Mouse (Mus musculus): ENCODE results near the gene Akap2.

DNA sequence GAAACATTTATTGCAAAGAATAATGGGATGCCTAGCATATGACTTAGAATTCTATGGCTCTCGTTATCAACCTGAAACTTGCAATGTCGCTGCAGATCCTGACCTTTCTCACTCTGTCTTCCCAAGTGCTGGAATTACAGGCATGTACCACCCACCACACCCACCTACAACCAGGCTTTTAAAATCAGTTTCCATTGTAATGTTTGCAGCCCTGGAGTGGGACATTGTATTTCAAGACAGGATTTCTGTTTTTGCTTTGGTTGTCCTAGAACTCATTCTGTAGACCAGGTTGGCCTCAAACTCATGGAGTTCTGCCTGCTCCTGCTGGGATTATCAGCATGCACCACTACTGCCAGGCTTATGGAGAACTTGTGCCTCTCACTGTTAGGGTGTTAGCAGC, 225.4 kb downstream of the Akap2 start:
- TF ChIP-seq CTCF (IDR thresholded peaks at IDR 0.05; ENCODE audit: insufficient read depth, low read length) = no peak
- TF ChIP-seq POLR2A (IDR thresholded peaks at IDR 0.05; ENCODE audit: borderline replicate concordance, extremely low read depth, low read depth, low read length) = no peak
